Mouse (Mus musculus): ENCODE measurements around the gene Skida1.

The Skida1 gene

DNA sequence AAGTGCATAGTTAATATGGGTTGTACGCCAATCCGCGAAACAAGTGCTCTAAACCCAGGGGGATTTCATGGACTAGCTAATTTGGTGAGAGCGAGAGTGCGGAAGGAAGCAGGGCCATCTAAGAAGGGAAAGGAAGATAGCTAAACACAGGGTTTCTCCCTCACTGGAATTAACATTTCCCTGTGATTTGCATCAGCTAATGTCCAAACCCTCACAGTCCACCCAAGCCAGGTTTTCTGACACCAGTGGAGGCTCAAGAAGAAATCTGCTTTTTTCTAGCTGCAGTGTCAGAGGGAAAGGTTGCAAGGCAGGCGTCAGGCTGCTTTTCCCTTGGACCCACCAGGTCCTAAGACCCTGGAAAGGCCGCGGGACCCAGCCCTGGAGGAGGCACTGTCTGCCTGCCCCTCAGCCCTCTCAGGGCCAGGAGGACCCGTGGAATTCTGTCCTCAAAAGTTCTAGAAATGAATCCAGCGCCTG, 9.9 kb downstream of the Skida1 start:
- DNase-seq (ENCODE audit: low spot score): no peak

DNA sequence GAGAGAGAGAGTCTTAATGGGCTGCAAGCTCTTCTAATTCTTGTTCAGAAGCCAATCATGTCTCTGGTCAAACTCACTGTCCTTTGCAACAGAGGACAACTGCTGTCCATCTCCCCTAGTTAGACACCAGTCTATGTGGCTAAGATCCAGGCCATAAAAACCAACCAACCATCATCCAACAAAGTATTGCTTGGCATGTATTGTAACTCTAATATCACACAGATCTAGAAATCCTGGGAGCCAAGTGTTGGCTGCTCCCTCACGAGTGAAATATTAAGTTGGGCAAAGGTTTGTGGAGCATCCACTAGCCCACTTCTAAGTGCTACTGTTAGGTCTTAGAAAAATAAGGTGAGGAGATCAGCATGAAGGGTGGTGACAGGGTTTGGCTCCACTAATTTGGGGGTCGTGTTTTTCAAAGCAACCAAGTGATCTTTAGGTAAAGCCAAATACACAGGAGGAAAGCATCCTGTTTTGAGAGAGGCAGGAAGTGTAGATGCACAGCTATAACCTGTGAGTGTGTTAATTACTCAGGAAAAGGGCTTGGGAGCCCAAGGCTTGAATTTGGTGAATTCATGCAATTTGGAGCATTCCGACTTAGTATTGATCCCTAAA, 10.6 kb downstream of the Skida1 start:
- DNase-seq (ENCODE audit: low spot score): no peak

DNA sequence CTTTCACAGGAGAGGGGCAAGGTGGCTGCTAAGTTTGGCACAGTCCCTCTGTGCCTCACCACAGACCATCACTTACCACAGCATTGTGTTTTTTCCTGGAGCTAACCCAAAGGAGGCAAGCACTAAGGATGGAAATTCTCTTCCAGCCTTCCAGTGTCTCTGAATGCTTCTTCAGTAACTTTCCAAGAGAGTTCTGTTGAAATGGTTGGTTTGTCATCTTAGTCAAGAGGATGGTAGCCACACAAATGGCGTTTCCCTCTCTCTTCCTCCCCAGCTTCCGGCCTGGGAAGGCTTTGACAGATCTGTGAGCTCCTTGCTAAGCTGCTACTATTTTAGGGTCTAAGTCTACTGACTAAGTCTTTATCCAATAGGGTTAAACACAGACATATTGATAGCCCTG, 11.4 kb downstream of the Skida1 start, which contains the start of gene A930004D18Rik:
A930004D18Rik (minus strand) TSS at position 247 of the 400 bp plus-strand sequence.
- no peak for DNase-seq (ENCODE audit: low spot score)

DNA sequence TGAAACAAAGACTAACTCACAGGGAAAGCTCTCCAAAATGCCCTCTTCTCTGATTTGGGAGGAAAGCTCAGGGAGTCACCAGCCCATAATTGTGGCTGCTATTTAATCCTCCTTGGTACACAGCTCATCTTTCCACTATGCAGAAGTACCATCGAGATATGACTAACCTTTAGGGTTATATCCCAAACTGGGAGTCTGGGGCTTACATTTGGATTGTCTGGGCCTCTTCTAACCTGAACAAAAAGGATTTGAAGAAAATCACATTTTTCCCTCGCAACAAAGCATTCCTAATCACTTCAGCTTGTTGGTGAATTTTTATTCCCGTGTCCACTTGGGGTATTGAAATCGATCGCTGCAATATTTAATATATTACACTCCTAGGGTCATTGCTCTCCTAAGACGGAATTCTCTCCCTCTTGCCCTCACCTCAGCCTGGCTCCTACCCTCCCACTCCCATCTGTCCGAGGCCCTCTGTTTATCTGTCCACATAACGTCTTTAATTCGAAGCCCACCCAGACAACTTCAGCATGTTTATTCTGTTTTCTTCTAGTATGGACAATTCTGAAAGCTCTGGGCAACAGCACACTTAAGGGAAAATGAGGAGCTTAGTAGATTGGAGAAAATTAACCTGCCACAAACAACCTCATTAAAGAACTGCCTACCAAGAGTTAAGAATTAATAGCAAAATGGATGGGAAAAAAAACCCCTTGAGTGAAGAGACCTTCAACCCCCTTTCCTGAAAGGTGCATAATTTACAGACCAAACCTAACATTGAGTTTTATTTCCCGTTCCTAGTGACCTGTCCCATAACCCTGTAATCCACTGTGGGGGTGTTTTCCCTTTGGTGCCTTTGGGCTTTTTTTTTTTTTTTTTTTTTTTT, 14.2 kb downstream of the Skida1 start:
- DNase-seq (ENCODE audit: low spot score): no peak

DNA sequence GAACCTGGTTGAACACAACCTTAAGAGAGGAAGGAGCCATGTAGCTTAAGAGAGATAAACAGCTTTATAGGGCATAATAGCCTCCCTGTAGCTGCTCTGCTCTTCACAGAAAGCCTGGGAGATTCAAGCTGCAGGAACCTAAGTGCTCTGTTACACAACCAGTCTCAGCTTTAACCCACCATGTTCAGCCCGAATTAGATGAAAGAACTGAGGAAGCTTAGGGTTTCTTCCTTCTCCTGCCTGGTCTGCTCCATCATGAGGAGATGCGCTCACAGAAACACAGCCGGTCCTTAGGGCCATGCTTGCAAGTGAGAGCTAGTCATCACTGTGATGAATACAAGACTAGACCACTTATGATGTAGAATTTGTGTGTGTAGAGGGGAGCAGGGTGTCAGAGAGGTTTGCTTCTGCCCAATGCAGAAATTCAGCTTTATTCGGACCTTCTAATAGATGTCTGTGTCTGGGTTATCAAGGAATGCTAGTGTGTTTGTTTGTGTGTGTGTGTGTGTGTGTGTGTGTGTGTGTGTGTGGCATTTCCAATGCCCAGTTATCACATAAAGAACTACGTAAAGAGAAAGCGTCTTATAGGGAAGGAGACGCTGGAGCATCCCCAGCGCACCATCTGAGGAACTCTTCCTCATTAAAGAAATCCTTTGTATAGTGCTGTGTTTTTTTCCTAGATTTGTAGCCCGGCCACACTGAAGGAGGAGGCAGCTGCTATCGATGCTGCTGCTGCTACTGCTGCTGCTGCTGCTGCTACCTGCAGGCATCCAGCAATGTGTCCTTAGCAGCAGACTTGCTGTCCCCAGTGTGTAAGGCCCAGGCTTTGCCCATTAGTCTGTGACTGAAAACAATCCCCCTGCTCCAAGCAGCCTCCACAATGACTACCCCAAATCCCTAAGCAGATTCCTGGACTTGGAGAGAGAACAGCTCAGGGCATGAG, 15.4 kb downstream of the Skida1 start:
- no peak for DNase-seq (ENCODE audit: low spot score)

DNA sequence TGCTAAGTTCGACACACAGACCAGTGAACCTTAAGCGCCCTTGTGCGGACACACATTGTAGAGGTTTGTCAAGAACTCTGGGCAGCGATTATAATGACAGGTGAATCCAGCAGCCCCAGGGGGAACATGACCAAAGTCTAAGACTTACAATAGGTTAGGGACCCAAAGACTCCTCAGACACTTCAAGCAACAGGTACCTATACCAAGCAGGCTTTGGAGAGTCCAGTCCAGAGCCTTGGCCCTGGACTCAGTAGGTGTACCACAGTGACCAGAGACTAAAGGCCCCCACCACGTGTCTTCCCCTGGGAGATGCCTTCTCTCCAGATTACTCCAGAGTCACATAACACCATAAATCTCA, 16.3 kb downstream of the Skida1 start:
- DNase-seq (ENCODE audit: low spot score): no peak

DNA sequence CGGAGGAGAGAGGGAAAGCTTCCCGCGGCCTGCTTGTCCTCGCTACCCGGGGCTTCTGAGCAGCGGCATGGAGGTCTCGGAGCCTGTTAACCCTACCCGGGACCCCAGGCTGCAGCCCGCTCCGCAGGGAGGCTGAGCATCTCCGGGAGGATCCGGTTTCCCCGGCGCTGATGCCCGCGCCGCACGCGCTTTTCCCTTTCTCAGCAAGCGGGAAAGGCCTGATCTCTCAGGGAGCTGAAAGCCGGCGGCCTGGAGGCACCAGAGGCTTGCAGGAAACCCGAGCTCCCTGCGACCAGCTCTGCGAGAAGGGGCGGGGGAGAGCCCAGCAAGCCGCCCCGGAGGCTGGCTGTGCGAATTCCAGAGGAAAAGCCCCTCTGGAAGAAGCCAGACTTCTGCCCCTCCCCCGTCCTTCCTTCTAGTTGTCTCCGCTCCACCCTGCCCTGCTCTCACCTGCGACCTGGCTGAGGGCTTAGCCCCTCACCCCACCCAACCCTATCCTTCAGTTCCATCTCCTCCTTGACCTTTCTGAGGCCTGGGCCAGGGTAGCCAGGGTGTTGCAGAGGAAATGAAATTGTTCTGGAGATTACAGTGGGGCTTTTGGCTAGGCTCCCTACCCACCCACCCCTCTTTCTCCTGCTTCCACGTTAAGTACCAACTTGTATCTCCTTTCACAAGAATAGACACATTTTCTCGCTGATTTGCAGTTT, 16.9 kb downstream of the Skida1 start:
- peak; percentile 44 for DNase-seq (ENCODE audit: low spot score)

DNA sequence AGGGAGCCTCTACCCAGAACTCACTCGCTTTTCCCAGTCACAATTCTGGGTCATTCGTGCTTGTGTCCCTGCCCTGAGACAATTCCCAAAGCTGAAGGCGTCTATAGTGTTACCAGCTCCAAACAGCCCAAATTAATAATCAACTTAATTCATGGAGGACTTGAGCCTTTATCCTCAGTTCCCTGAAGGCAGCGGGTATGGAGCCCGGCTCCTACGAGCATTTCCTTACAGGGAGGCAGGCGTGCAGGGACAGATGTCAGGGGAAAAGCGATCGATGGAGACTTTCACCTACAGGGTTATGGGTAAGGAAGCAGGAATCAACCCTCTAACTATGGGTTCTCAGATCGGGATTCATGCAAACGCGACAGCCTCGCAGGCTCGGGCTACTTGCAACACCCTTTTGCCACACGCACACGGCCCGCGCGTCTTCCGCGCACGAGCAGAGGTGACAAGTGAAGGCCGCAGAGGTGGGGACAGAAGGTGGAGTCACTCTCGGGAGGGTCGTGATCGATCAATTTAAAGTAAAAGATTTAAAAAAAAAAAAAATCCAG, 17.5 kb downstream of the Skida1 start:
- DNase-seq (ENCODE audit: low spot score): no peak

DNA sequence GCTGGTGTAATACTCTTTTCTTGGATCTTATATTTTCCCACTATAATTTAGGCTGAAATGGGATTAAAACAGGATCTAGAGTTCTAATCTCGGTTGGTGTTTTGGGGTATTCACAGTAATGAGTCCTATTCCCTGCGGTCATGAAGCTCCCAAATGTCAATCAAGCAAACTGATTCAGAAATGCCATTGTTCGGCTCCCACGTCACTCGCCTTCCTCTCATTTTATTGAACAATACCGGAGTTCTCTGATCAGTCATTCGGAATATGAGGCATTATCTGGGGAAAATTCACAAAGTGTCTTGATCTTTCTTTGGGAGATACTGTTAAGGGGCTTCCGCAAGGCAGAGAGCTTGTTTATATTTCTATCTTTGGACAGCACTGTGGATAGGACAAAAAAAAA, 18.3 kb downstream of the Skida1 start:
- no peak for DNase-seq (ENCODE audit: low spot score)

DNA sequence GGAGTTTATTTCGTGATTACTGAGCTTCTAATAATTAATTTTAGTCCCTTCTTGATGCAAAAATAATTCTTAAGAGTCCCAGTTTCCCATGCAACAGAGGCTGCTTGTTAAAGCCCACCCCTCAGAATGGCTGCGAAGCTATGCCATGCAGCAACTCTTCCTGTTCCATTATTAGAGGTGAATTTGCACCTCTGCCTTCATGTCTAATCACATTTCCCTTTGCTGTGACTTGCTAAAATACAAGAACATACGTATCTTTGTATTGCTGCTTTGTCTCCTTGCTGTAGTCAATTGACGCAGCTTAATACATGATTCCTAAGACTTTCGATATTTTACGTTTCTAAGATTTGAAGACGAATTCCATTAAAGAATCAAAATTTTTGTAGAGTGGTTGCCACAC, 19.2 kb downstream of the Skida1 start:
- DNase-seq (ENCODE audit: low spot score): no peak

DNA sequence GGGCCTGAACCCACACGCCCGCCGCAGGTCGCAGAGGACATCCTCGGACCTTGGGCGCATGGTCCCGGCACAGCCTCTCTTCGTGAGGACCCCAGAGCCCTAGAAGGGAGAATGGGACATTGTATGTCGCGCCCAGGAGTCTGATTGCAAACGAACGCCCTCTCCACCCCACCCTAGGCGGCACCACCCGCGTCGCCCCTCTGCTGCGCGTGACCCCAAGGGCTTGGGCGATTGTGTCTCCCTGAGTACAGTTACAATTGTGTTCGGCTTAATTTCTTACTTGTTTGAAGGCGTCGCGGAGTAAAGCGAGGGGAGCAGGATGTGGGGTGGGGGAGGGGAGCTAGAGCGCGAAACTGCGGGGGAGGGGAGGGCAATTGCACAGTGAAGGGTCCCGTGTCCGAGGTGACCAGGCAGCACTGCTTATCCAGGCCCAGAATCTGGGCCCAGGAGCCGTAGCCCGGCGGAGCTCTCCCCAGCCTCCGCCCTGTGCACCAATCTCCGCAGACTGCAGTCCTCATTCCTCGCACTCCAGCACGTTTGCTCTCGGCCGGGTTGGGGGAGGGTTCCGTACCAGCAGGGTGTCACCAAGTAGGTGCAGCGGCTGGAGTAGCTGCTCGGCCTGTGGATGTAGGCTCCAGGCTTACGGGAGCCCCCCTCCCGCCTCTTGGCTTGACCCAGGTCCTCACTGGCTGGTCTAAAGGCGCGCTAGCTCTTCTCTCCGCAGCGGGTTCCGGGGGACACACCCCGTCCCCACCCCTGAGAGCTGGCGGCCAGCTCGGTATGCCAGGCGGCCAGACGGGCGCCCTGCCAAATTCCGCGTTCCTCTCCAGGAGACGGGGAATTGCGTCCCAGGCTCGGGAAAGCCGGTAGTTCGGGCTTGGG, 20.5 kb downstream of the Skida1 start:
- peak; percentile 68 for DNase-seq (ENCODE audit: low spot score)

DNA sequence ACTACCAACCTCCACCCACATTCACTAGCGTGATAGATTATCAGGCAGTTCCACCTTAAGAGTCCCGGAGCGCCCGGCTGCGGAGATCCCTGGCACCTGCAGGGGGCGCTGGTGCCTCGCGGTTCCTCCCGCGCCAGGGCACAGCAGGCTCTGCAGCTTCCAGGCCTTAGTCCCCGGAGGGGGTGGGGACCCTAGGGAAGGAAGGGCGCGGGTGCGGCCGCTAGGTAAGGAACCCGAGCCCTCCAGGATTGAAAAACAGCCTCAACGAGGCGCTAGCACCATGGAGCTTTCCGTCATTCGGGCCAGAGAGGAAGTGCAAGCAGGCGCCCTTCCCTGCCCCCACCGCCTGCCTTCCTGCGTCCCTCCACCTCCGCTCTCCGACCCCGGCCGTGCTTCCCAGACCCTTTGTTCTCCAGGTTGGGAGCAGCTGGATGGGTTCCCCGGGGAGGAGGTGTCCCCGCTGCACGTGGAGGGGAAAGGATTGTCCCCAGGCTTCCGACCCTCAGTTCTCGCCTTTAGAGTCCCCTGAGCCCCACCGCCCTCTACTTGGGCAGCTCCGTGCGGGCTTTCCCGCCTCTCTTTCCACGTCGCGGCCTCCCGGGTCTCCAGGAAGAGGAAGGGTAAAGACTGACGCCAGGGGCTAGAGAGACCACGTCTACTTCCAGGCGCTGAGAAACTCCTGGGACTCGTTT, 21.3 kb downstream of the Skida1 start:
- DNase-seq (ENCODE audit: low spot score): peak; percentile 91

DNA sequence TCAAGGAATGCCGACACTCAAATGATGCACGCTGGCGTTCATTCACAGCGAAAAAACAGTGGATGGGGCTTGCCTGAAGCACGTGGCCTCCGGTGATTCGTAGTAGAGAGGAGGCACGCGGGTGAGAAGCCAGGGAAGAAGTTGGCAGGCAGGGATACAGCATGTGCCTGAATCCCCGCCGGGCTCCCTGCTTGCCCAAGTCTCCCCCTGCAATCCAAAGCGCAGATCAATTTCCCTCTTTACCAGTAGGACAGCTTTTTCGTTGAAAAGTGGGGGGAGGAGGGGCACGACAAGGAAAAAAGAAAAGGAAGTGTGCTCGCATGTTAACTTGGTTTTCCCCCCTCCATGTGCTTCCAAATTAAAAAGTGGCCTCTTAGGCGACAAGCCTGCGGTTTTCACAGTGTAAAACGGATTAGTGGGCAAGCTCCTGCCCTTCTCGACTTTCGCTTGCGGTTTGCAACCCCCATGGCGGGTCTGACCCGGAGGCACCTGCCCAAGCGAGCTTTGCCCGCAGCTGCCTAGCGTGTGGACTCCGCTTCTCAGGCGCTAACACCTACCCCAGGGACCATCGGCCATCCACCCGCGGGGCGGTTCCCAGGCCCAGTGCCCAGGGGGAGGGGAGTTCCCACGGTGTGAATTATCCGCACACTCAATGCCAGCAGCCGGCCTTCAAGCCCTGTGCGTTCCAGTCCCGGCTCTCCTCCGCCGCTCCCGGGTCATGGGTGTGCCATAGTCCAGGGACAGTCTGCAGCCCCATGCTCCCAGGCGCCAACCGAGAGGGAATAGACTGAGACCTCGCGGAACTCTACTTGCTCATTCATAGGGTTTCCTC, 22.5 kb downstream of the Skida1 start:
- peak; percentile 42 for DNase-seq (ENCODE audit: low spot score)

DNA sequence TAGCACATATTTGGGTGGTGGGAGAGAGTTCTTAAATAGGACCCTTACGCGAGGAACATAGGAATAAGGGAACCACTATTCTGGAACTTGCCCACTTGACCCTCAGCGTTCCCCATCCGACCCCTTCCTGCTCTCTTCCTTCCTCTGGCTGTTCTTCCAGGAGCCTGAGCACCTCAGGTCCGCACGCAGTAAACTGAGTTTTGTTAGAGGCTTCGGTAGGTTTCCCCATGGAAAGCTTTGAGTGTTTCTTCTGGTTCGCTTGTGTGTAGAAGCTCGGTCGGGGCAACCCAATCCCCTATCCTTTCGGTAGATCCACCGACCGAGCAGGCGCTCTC, 23.1 kb downstream of the Skida1 start:
- no peak for DNase-seq (ENCODE audit: low spot score)

DNA sequence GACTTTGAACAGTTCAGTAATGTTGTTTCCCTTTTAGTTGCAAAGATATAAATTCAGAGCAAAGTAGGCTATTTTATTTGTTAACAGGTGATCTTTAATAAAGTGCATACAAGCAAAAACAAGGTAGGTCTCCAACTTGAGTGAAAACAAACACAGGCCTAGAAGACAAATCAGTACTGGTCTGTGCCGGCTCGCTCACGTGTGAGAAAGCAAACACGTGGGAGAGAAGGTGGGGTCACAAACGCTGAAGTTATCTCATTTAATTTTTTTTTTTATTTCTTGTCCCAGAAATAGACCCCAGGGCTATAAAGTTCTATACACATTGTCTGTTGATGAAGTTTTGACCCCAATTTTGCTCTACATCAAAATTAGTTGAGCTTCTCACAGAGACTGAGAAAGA, 23.7 kb downstream of the Skida1 start:
- no peak for DNase-seq (ENCODE audit: low spot score)

DNA sequence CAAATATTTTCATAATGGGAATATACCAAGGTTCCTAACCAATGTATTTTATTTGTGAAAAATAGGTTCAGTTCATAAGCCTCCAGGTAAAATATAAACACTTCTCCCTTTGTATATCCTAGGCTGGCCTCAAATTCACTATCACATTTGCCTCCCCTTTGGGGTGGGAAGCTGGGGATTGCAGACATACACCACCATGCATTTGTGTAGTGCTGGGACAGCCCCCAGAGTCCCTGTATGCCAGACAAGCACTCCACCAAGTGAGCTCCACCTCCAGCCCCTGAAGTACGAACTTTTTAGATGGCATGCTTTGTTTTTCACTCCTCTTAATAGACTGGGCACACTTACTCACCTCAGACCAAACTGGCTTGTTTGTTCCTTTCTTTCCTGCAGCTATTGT, 26.0 kb downstream of the Skida1 start:
- DNase-seq (ENCODE audit: low spot score): no peak

DNA sequence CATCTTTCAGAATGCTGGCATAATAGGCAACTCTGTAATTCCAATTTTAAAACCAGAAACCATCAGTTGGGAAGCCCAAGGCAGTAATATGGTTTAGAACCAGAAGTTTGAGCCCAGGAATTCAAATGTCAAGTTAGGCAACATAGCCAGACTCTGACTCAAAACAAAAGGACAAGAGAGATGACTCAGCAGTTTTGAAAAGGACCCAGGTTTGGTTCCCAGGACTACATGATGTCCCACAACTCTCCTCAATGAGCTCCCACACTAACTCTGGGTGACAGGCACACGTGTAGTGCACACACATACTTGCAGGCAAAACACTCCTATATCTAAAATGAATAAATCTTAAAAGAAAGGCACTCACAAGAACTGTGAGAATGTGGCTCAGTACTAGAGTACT, 29.7 kb downstream of the Skida1 start:
- DNase-seq (ENCODE audit: low spot score): no peak

DNA sequence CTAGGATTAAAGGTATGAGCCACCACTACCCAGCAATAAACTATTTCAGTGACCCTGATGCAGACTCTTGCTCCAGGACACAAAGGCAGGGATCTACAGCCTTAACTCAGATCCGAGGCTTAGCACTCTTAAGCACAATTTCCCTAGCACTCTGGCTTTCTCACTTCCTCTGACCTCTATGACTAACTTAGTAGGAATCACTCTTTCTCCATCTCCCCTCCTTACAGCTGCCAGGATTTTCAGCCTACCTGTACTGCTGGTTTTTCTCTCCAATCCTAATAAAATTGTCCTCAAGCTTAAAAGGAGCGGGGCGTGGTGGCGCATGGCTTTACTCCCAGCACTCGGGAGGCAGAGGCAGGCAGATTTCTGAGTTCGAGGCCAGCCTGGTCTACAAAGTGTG, 31.5 kb downstream of the Skida1 start:
- no peak for DNase-seq (ENCODE audit: low spot score)

DNA sequence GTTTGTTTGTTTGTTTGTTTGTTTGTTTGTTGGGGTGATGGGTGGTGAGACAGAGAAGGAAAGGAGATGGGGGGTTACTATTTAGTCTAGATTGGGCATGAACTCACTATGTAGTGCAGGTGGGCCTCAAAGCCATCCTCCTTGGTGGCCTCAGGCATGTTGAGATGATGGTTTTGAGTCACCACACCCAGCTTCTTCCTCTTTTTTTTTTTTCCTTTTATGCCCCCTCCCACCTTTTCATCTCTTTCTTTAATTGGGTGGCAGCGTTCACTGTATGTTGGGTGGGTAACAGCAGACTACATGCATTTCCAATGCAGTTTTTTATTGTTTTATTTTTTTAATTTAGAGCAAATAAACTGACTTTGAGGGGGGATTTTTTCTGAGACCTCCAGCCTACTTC, 32.2 kb downstream of the Skida1 start:
- DNase-seq (ENCODE audit: low spot score): no peak

All from testis, postnatal 14 days (tissue).